Mouse (Mus musculus) heart, embryonic 11.5 days (tissue): Measurements from ENCODE around the gene Fgfr3. TPM values are rescaled to one million over a fixed set of nuclear protein-coding genes. Genes with fewer than 3 reads are reported as not detected.
A peak's percentile ranks its signal among the peaks of the same experiment; 100 is the strongest.

Experiments used
- ATAC-seq: fragments of 200-750 bp; cut with Nextera tagmentation; replicated peaks from 2 replicates; pipeline ENCODE4 v1.8.0; 2017; ENCODE audit warnings: moderate library complexity; ENCODE audit not compliant: insufficient number of reproducible peaks, low FRiP score, low TSS enrichment
- H3K27ac ChIP-seq: fragments of 300-500 bp; sonication (generic); 2 replicates; pipeline ENCODE4 v1.5.1; 2014; ENCODE audit warnings: mild to moderate bottlenecking, low read depth, low read length
- H3K27me3 ChIP-seq: fragments of 300-500 bp; sonication (generic); 2 replicates; pipeline ENCODE4 v1.6.1; 2014; ENCODE audit warnings: mild to moderate bottlenecking, low read length, mixed read lengths; ENCODE audit not compliant: control insufficient read depth, insufficient read depth
- H3K36me3 ChIP-seq: fragments of 300-500 bp; sonication (generic); 2 replicates; pipeline ENCODE4 v1.6.1; 2014; ENCODE audit warnings: mild to moderate bottlenecking, low read length, moderate library complexity, mixed read lengths; ENCODE audit not compliant: control insufficient read depth, insufficient read depth
- H3K4me1 ChIP-seq: fragments of 300-500 bp; sonication (generic); 2 replicates; pipeline ENCODE4 v1.6.1; 2014; ENCODE audit warnings: low read length; ENCODE audit not compliant: control insufficient read depth, insufficient read depth
- H3K4me2 ChIP-seq: fragments of 300-500 bp; sonication (generic); 2 replicates; pipeline ENCODE4 v1.6.1; 2014; ENCODE audit warnings: mild to moderate bottlenecking, moderate library complexity
- H3K4me3 ChIP-seq: fragments of 300-500 bp; sonication (generic); 2 replicates; pipeline ENCODE4 v1.5.1; 2014; ENCODE audit warnings: low read depth, low read length
- H3K9ac ChIP-seq: fragments of 300-500 bp; sonication (generic); 2 replicates; pipeline ENCODE4 v1.6.1; 2014; ENCODE audit warnings: mild to moderate bottlenecking, low read depth, low read length, moderate library complexity
- H3K9me3 ChIP-seq: fragments of 300-500 bp; sonication (generic); replicated peaks from 2 replicates; pipeline ENCODE4 v1.6.1; 2016; ENCODE audit warnings: low read length; ENCODE audit not compliant: control insufficient read depth
- WGBS: fragments of 180-500 bp; shearing (Covaris S2); extraction: QIAGEN DNeasy Blood & Tissue Kit; methylation state at CpG from one replicate; pipeline ENCODE4 v1.1.7; 2014; ENCODE audit not compliant: insufficient replicate concordance; 5-methylcytosine and 5-hydroxymethylcytosine counted together
- polyA plus RNA-seq: library from polyadenylated mRNA; unstranded; fragments of >200 nt; fragmentation: Nextera tagmentation; extraction: Ambion mirVana; gene quantifications from 2 replicates; pipeline ENCODE4 v1.2.1, GENCODE M21; 2014

Fgfr3 gene
- polyA plus RNA-seq, 1 experiment from 2014 or later, result 4.4 TPM

GRCm38 (mm10) chr5:33703999-33704398 lies 17.5 kb upstream of the Fgfr3 start:
- no peak for ATAC-seq
- no peak overlapping the region for H3K27ac ChIP-seq
- 62% methylated on average over 8 of the region's 8 CpGs for WGBS
- no peak overlapping the region for H3K9ac ChIP-seq
- H3K4me2 ChIP-seq, result no peak overlapping the region
- no peaks in the 10 kb centered on the region for H3K36me3 ChIP-seq
- no peaks in the 10 kb centered on the region for H3K9me3 ChIP-seq
- peaks cover 43% of the 10 kb centered on the region for H3K4me1 ChIP-seq
- H3K27me3 ChIP-seq, result peaks cover 9% of the 10 kb centered on the region
- no peak overlapping the region for H3K4me3 ChIP-seq

- Histone ChIP-seq H3K4me1 (peaks cover 37% of the 10 kb centered on the region), H3K4me2 (peak overlapping the region; percentile 22), H3K36me3 (no peaks in the 10 kb centered on the region), H3K27me3 (peaks cover 4% of the 10 kb centered on the region), H3K9ac (peak overlapping the region; percentile 36; the same call in 1 of the 2 replicates), H3K27ac (0 out of 2 replicates have a peak overlapping the region, but pooled peaks have one; percentile 10), H3K4me3 (no peak overlapping the region), H3K9me3 (no peaks in the 10 kb centered on the region)
- 0 out of 2 replicates have a peak, but pooled peaks have one; percentile 11 for ATAC-seq
- 6% methylated on average over 11 of the region's 11 CpGs for WGBS
These were observed 16.4 kb upstream of the Fgfr3 start for GRCm38 (mm10) chr5:33704945-33705611.

GRCm38 (mm10) chr5:33705612-33706349 lies 15.7 kb upstream of the Fgfr3 start:
- no peak overlapping the region for H3K4me3 ChIP-seq
- 0 out of 2 replicates have a peak, but pooled peaks have one; percentile 4 for ATAC-seq
- WGBS, result 27% methylated on average over 9 of the region's 9 CpGs
- no peaks in the 10 kb centered on the region; the same call in 1 of the 2 replicates for H3K27me3 ChIP-seq
- peaks cover 30% of the 10 kb centered on the region for H3K4me1 ChIP-seq
- H3K27ac ChIP-seq, result peak overlapping the region; percentile 30; the same call in 1 of the 2 replicates
- no peaks in the 10 kb centered on the region for H3K36me3 ChIP-seq
- peak overlapping the region; percentile 49 for H3K9ac ChIP-seq
- no peaks in the 10 kb centered on the region for H3K9me3 ChIP-seq
- peak overlapping the region; percentile 22 for H3K4me2 ChIP-seq

GRCm38 (mm10) chr5:33706350-33706629 lies 15.2 kb upstream of the Fgfr3 start:
- Histone ChIP-seq H3K4me1 (peaks cover 30% of the 10 kb centered on the region), H3K4me2 (no peak overlapping the region), H3K36me3 (no peaks in the 10 kb centered on the region), H3K27ac (peak overlapping the region; percentile 30; the same call in 1 of the 2 replicates), H3K4me3 (no peak overlapping the region), H3K27me3 (no peaks in the 10 kb centered on the region), H3K9ac (peak overlapping the region; percentile 49; the same call in 1 of the 2 replicates), H3K9me3 (no peaks in the 10 kb centered on the region)
- no peak for ATAC-seq
- 86% methylated on average over 1 of the region's 1 CpGs for WGBS

- ATAC-seq, result no peak
- Histone ChIP-seq H3K4me2 (no peak overlapping the region), H3K27me3 (no peaks in the 10 kb centered on the region), H3K36me3 (no peaks in the 10 kb centered on the region), H3K9me3 (no peaks in the 10 kb centered on the region), H3K4me3 (no peak overlapping the region), H3K4me1 (peaks cover 30% of the 10 kb centered on the region), H3K9ac (no peak overlapping the region), H3K27ac (no peak overlapping the region)
- WGBS, result 46% methylated on average over 4 of the region's 4 CpGs
These were observed 14.3 kb upstream of the Fgfr3 start for GRCm38 (mm10) chr5:33707163-33707562.

- Histone ChIP-seq H3K4me3 (no peak overlapping the region), H3K4me2 (no peak overlapping the region), H3K4me1 (peaks cover 31% of the 10 kb centered on the region), H3K27me3 (no peaks in the 10 kb centered on the region), H3K27ac (no peak overlapping the region), H3K9ac (no peak overlapping the region), H3K36me3 (no peaks in the 10 kb centered on the region), H3K9me3 (no peaks in the 10 kb centered on the region)
- no peak for ATAC-seq
- WGBS, result 10% methylated on average over 2 of the region's 2 CpGs
These were observed 12.4 kb upstream of the Fgfr3 start for GRCm38 (mm10) chr5:33709037-33709436.

- WGBS, result 83% methylated on average over 2 of the region's 2 CpGs
- peaks cover 9% of the 10 kb centered on the region; the same call in 1 of the 2 replicates for H3K4me1 ChIP-seq
- no peaks in the 10 kb centered on the region for H3K27me3 ChIP-seq
- no peak overlapping the region for H3K27ac ChIP-seq
- no peak overlapping the region for H3K4me2 ChIP-seq
- no peaks in the 10 kb centered on the region for H3K9me3 ChIP-seq
- no peak overlapping the region for H3K4me3 ChIP-seq
- ATAC-seq, result no peak
- H3K36me3 ChIP-seq, result no peaks in the 10 kb centered on the region
- no peak overlapping the region for H3K9ac ChIP-seq
These were observed 8.9 kb upstream of the Fgfr3 start for GRCm38 (mm10) chr5:33712550-33712949.

- WGBS, result 50% methylated on average over 2 of the region's 2 CpGs
- H3K4me3 ChIP-seq, result no peak overlapping the region
- no peak overlapping the region for H3K27ac ChIP-seq
- H3K36me3 ChIP-seq, result no peaks in the 10 kb centered on the region
- H3K4me1 ChIP-seq, result peaks cover 6% of the 10 kb centered on the region
- H3K9me3 ChIP-seq, result no peaks in the 10 kb centered on the region
- H3K9ac ChIP-seq, result no peak overlapping the region
- no peak overlapping the region for H3K4me2 ChIP-seq
- no peak for ATAC-seq
- H3K27me3 ChIP-seq, result no peaks in the 10 kb centered on the region
These were observed 6.3 kb upstream of the Fgfr3 start for GRCm38 (mm10) chr5:33715182-33715581.
